Mouse (Mus musculus): ENCODE measurements around the gene Ubr4.

- TF ChIP-seq CTCF (IDR thresholded peaks at IDR 0.05; ENCODE audit: control insufficient read depth, insufficient read depth, insufficient read length) (no peak), MAX (IDR thresholded peaks at IDR 0.05) (no peak)
These were observed 154.3 kb downstream of the Ubr4 start for GRCm38 (mm10) chr4:139506727-139507126.

Data from C2C12 (cell line).